Mouse (Mus musculus) induced T-regulatory cell, adult 2 months (primary cell): Measurements from ENCODE around the gene Vmn1r74.
"Not testable (repeated sequence)": the region's sequence is repeated elsewhere in the genome, so short reads cannot be mapped to it uniquely, and the experiment has no call there.

ENCODE experiments used
- DNase-seq: peaks from one replicate; pipeline ENCODE4 v3.0.0-alpha.2; 2012; ENCODE audit warnings: low read depth

Gene Vmn1r74

DNA sequence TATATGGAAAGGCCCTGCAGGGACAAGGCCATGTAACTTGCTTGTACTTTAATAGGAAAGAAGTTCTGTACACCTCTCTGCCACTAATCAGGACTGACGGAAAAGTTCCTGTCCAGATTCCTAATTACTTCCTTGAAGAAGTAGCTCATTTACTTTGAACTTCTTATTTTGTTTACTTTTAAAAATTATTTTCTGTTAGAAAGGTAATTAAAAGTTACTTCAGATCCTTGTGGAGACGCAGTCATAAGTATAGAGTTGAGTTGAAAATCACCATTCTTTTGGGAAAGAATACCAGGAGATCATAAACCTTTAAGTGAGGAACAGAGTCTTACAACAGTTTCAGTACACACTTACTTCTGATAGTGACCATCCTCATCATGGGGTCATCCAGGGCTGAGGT, at the start of gene Vmn1r74:
Gene Vmn1r74 (plus strand): TSS at position 301 of the 400 bp plus-strand sequence.
- no peak for DNase-seq

DNA sequence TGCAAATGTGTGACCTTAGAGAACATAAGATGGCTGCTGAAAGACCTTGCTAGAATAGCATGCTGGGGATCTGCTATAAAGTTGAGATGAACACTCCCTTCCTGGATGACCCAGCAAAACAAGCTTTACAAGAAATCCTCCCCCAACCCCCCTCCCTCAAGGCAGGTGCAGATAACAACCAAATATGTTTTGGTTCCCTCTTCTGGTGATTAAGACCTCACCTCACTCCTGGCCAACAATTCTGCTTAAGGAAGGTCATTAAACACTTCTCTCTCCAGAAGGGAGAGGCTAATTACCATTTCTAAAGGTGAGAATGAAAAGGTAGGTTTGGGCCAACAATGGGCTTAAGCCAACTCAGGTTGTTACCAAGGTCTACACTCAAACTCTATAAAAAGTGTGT, 20.0 kb upstream of the Vmn1r74 start:
- no peak for DNase-seq

DNA sequence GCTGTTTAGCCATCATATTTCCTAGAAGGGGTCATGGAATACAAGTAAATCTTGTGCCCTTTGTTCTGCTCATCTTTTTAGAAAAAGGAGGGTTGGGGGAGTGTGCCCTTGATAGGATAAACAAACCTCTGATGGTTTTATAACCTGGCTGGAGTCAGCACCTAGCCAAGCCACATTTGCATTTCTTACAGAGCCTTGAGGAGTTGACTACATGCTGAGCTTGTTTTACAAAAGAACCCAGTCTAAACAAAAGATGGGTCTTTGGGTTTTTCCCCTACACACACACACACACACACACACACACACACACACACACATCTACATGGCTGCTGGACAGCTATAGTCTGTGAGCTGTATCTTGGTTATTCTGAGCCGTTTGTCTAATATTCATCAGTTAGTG, 11.6 kb upstream of the Vmn1r74 start:
- DNase-seq, result no peak

GRCm38 (mm10) chr7:11823246-11823645, 10.5 kb upstream of the Vmn1r74 start:
- not testable (repeated sequence) for DNase-seq

DNA sequence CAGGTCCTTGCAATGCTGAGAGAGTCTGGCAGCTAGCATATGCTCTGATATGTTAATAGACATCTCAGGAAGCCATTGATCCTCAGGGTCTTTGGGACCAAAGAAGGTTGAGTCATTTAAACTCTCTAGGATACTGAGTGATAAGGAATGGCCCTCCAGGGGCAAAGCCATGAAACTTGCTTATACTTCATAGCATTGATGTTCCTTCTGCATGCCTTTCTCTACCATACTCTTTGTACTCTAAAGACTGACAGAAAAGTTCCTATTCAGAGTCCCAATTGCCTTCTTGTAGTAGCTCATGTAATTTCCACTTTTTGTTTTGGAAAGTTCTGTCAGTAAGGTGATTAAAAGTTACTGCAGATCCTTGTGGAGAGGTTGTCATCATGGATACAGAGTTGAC, 40.5 kb downstream of the Vmn1r74 start, which contains the start of gene Vmn1r75:
Gene Vmn1r75 (plus strand): TSS at position 301 of the 400 bp plus-strand sequence.
- DNase-seq, result no peak
